Mouse (Mus musculus): ENCODE data around the gene Wdr83os. TPM values are rescaled to one million over a fixed set of nuclear protein-coding genes. Genes with fewer than 3 reads are reported as not detected.

The Wdr83os gene
- total and polyA plus RNA-seq, 3 experiments: 40.9 to 103 (median 43.5) TPM

DNA sequence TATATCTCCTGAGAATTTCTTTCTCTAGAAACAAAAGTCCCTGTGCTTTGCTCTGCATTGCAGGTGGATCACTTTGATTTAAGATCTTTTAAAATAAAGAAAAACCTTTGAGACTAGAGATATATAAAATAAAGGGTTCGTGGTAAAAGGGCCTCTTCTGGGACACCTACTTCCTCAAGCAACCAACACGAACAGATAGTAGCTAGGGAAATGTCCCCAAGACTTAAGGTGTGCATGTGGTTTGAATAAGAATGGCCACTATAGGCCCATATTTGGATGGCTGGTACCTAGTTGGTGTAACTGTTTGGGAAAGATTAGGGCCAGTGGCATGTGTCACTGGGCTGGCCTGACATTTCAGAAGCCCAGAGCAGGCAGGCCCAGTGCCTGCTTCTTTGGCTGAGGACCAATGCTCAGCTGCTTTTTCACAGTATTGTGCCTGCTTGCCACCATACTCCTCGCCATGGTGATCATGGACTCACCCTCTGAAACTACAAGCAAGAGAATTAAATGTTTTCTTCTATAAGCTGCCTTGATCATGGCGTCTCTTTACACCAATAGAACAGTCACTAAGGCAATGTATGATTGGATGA is 19.6 kb downstream of the Wdr83os start:
- dilution Hi-C loops (cut with MboI; ENCODE audit: extremely low pct_ligation_motif_present, extremely low pct_unique_long_range_greater_than_20kb, low sequenced_read_pairs): no loop called here
- DNase-seq (ENCODE audit: extremely low read depth): no peak
- peaks cover 2% of the 10 kb centered on the region for H3K9me3 ChIP-seq (replicated peaks; ENCODE audit: low read length)
- no peak overlapping the region for H3K4me3 ChIP-seq (replicated peaks in 1 of 3; ENCODE audit: low read depth in 2 of 3, low read length in 2 of 3, poor library complexity in 1 of 3)
- no peaks in the 10 kb centered on the region for H3K27me3 ChIP-seq (replicated peaks)
- H3K79me2 ChIP-seq (replicated peaks; ENCODE audit: control insufficient read depth, extremely low read depth, insufficient read depth, poor library complexity, severe bottlenecking): no peaks in the 10 kb centered on the region
- H3K36me3 ChIP-seq (replicated peaks in 1 of 2; ENCODE audit: control insufficient read depth in 1 of 2, insufficient read depth in 1 of 2, low read length in 1 of 2): peaks cover 35 to 44% of the 10 kb centered on the region in 2 experiments
- TF ChIP-seq EP300 (IDR thresholded peaks at IDR 0.05; ENCODE audit: low read length) (no peak), POLR2AphosphoS2 (IDR thresholded peaks at IDR 0.05; ENCODE audit: low read depth, low read length) (no peak), GABPA (IDR thresholded peaks at IDR 0.05; ENCODE audit: insufficient replicate concordance, low read depth, low read length) (no peak), CTCF (conservative IDR thresholded peaks at IDR 0.05 in 1 of 2, IDR thresholded peaks at IDR 0.05 in 1 of 2; ENCODE audit: low read depth in 2 of 2, low read length in 2 of 2) (no peak), RAD21 (IDR thresholded peaks at IDR 0.05; ENCODE audit: low read depth, low read length) (no peak), MYC (IDR thresholded peaks at IDR 0.05; ENCODE audit: low read depth, low read length) (no peak), MAZ (IDR thresholded peaks at IDR 0.05; ENCODE audit: low read depth, low read length) (no peak), TCF12 (IDR thresholded peaks at IDR 0.05; ENCODE audit: low read depth, low read length) (no peak), RCOR1 (conservative IDR thresholded peaks at IDR 0.05; ENCODE audit: low read depth, low read length) (no peak), ETS1 (conservative IDR thresholded peaks at IDR 0.05; ENCODE audit: low read depth, low read length) (no peak), MEF2A (IDR thresholded peaks at IDR 0.05; ENCODE audit: borderline replicate concordance, low read depth, low read length) (no peak), JUN (IDR thresholded peaks at IDR 0.05; ENCODE audit: insufficient read depth, low read depth, low read length) (no peak), ELF1 (IDR thresholded peaks at IDR 0.05; ENCODE audit: low read depth, low read length) (no peak), ZMIZ1 (IDR thresholded peaks at IDR 0.05; ENCODE audit: low read depth, low read length) (no peak), HCFC1 (IDR thresholded peaks at IDR 0.05; ENCODE audit: low read depth, low read length) (no peak), KAT2A (IDR thresholded peaks at IDR 0.05; ENCODE audit: insufficient replicate concordance, low read length) (no peak), NELFE (IDR thresholded peaks at IDR 0.05; ENCODE audit: low read depth, low read length) (no peak)
- H3K4me2 ChIP-seq (ENCODE audit: insufficient read depth, low read depth, poor library complexity, severe bottlenecking): no peak overlapping the region
- H3K9ac ChIP-seq (ENCODE audit: insufficient read depth, low read depth): no peak overlapping the region
- in situ Hi-C loops (cut with MboI; ENCODE audit: low pct_ligation_motif_present, low pct_unique_long_range_greater_than_20kb, low sequenced_read_pairs): no loop called here
- peak overlapping the region; percentile 32; the same call in 1 of the 2 replicates for H3K27ac ChIP-seq (ENCODE audit: insufficient read depth, low read depth)
- peaks cover 4 to 18% of the 10 kb centered on the region in 2 experiments for H3K4me1 ChIP-seq (ENCODE audit: control insufficient read depth in 1 of 2, insufficient read depth in 2 of 2)

DNA sequence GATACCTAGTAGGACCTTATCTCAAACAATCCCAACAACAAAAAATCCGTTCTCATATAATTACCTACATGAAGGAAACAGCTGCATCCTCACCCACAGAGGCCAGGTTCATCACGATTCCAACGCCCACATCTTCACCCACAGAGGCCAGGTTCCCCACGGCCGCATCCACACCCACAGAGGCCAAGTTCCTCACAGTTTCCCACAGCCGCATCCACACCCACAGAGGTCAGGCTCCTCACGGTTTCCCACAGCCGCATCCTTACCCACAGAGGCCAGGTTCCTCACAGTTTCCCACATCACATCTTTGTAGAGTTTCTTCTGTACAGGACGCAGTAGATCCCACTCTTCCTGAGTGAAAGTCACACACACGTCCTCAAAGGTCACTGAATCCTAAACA is 32.7 kb downstream of the Wdr83os start:
- Histone ChIP-seq H3K27ac (ENCODE audit: insufficient read depth, low read depth) (no peak overlapping the region), H3K79me2 (replicated peaks; ENCODE audit: control insufficient read depth, extremely low read depth, insufficient read depth, poor library complexity, severe bottlenecking) (no peaks in the 10 kb centered on the region), H3K4me3 (replicated peaks in 1 of 3; ENCODE audit: low read depth in 2 of 3, low read length in 2 of 3, poor library complexity in 1 of 3) (no peak overlapping the region), H3K27me3 (replicated peaks) (no peaks in the 10 kb centered on the region), H3K36me3 (replicated peaks in 1 of 2; ENCODE audit: control insufficient read depth in 1 of 2, insufficient read depth in 1 of 2, low read length in 1 of 2) (peaks cover 14 to 22% of the 10 kb centered on the region in 2 experiments), H3K9me3 (replicated peaks; ENCODE audit: low read length) (no peaks in the 10 kb centered on the region), H3K4me2 (ENCODE audit: insufficient read depth, low read depth, poor library complexity, severe bottlenecking) (no peak overlapping the region), H3K4me1 (ENCODE audit: control insufficient read depth in 1 of 2, insufficient read depth in 2 of 2) (peaks cover 0 to 6% of the 10 kb centered on the region in 2 experiments; a peak in 1 of 4 replicates), H3K9ac (ENCODE audit: insufficient read depth, low read depth) (no peak overlapping the region)
- in situ Hi-C loops (cut with MboI; ENCODE audit: low pct_ligation_motif_present, low pct_unique_long_range_greater_than_20kb, low sequenced_read_pairs): no loop called here
- dilution Hi-C loops (cut with MboI; ENCODE audit: extremely low pct_ligation_motif_present, extremely low pct_unique_long_range_greater_than_20kb, low sequenced_read_pairs): no loop called here
- no peak for DNase-seq (ENCODE audit: extremely low read depth)
- no peak for TF ChIP-seq HCFC1 (IDR thresholded peaks at IDR 0.05; ENCODE audit: low read depth, low read length)
- TF ChIP-seq RCOR1 (conservative IDR thresholded peaks at IDR 0.05; ENCODE audit: low read depth, low read length): no peak
- TF ChIP-seq POLR2A (IDR thresholded peaks at IDR 0.05; ENCODE audit: low read depth, low read length): no peak
- no peak for TF ChIP-seq NRF1 (IDR thresholded peaks at IDR 0.05; ENCODE audit: low read depth, low read length)
- no peak for TF ChIP-seq CHD1 (IDR thresholded peaks at IDR 0.05; ENCODE audit: low read depth, low read length)
- no peak for TF ChIP-seq ZNF384 (IDR thresholded peaks at IDR 0.05; ENCODE audit: low read depth, low read length)
- TF ChIP-seq IRF4 (IDR thresholded peaks at IDR 0.05; ENCODE audit: low read depth, low read length): no peak
- TF ChIP-seq CHD2 (IDR thresholded peaks at IDR 0.05; ENCODE audit: low read length): no peak
- TF ChIP-seq NELFE (IDR thresholded peaks at IDR 0.05; ENCODE audit: low read depth, low read length): no peak
- no peak for TF ChIP-seq MAZ (IDR thresholded peaks at IDR 0.05; ENCODE audit: low read depth, low read length)
- TF ChIP-seq BHLHE40 (IDR thresholded peaks at IDR 0.05; ENCODE audit: low read depth, low read length): no peak
- TF ChIP-seq KAT2A (IDR thresholded peaks at IDR 0.05; ENCODE audit: insufficient replicate concordance, low read length): no peak
- no peak for TF ChIP-seq TBP (conservative IDR thresholded peaks at IDR 0.05; ENCODE audit: low read depth, low read length)
- TF ChIP-seq MEF2A (IDR thresholded peaks at IDR 0.05; ENCODE audit: borderline replicate concordance, low read depth, low read length): no peak
- TF ChIP-seq UBTF (IDR thresholded peaks at IDR 0.05; ENCODE audit: low read depth, low read length): no peak
